Mouse (Mus musculus) stomach, embryonic 15.5 days (tissue): ENCODE data around the gene Hook2. TPM values are rescaled to one million over a fixed set of nuclear protein-coding genes. Genes with fewer than 3 reads are reported as not detected.

Source experiments
- ATAC-seq: fragments of 200-750 bp; cut with Nextera tagmentation; 2 replicates; pipeline ENCODE4 v1.8.0; 2017; ENCODE audit warnings: low read depth, moderate number of reproducible peaks, moderate TSS enrichment; ENCODE audit not compliant: insufficient read depth, low FRiP score
- H3K27ac ChIP-seq: fragments of 300-500 bp; sonication (generic); 2 replicates; pipeline ENCODE4 v1.5.1; 2015; ENCODE audit warnings: mild to moderate bottlenecking, inconsistent platforms
- H3K27me3 ChIP-seq: fragments of 300-500 bp; sonication (generic); replicated peaks from 2 replicates; pipeline ENCODE4 v1.6.1; 2015; ENCODE audit warnings: inconsistent platforms
- H3K36me3 ChIP-seq: fragments of 300-500 bp; sonication (generic); 2 replicates; pipeline ENCODE4 v1.6.1; 2015; ENCODE audit warnings: inconsistent platforms
- H3K4me1 ChIP-seq: fragments of 300-500 bp; sonication (generic); 2 replicates; pipeline ENCODE4 v1.6.1; 2015; ENCODE audit warnings: inconsistent platforms
- H3K4me2 ChIP-seq: fragments of 300-500 bp; sonication (generic); 2 replicates; pipeline ENCODE4 v1.6.1; 2015; ENCODE audit warnings: mild to moderate bottlenecking, inconsistent platforms
- H3K4me3 ChIP-seq: fragments of 300-500 bp; sonication (generic); replicated peaks from 2 replicates; pipeline ENCODE4 v1.5.1; 2015; ENCODE audit warnings: inconsistent platforms
- H3K9ac ChIP-seq: fragments of 300-500 bp; sonication (generic); 2 replicates; pipeline ENCODE4 v1.6.1; 2015; ENCODE audit warnings: inconsistent platforms
- H3K9me3 ChIP-seq: fragments of 300-500 bp; sonication (generic); 2 replicates; pipeline ENCODE4 v1.6.1; 2016; ENCODE audit warnings: inconsistent platforms
- WGBS: fragments of 180-500 bp; shearing (Covaris S2); methylation state at CpG from one replicate; pipeline ENCODE4 v1.1.7; 2015; 5-methylcytosine and 5-hydroxymethylcytosine counted together
- polyA plus RNA-seq: library from polyadenylated mRNA; unstranded; fragments of >200 nt; fragmentation: Nextera tagmentation; extraction: Ambion mirVana; gene quantifications from 2 replicates; pipeline ENCODE4 v1.2.1, GENCODE M21; 2015

The Hook2 gene
- polyA plus RNA-seq, 1 experiment from 2014 or later = 46.3 TPM

DNA sequence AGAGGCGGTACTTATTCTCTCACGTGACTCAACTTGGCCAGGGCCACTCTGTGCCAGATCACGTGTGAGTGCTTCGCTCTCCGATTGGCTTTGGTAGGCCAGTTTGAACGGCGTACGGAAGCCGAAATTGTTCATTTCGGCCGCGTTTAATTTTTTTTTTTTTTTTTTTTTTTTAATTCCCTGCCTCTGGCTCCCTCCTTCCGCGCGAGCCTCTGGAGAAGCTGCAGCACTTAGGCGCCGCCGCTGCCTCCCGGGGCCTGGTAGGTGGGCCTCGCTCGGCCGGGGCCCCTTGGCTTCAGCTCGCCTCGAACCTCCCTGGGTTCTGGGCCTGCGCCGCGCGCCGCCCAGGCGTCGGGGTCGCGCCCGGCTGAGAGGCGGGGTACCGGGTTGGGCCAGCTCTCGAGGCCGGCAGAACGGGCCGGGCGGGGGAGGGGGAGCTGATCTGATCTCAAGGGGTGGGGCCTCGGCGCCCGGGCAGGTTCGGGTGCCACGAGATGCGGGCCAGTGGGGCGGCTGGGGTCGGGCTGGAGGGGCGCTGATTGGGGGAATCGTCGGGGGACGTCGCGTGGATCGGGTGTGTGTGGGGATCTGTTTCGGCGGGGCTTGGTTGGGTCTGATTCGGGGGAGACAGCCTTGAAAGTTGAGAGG, 46.4 kb downstream of the Hook2 start, which contains the start of gene Tnpo2:
Gene Tnpo2, plus strand, starts transcription at position 198 of the 648 bp plus-strand sequence.
- H3K27me3 ChIP-seq = no peaks in the 10 kb centered on the region
- H3K27ac ChIP-seq = peak within 1 kb of the TSS; percentile 100
- WGBS = 1% methylated on average over 59 of the region's 59 CpGs
- no peaks in the 10 kb centered on the region for H3K9me3 ChIP-seq
- ATAC-seq = peak; percentile 91
- H3K9ac ChIP-seq = peak within 1 kb of the TSS; percentile 87
- H3K4me2 ChIP-seq = peak within 1 kb of the TSS; percentile 84
- peaks cover 23% of the 10 kb centered on the region for H3K4me1 ChIP-seq
- H3K36me3 ChIP-seq = peaks cover 30% of the 10 kb centered on the region
- H3K4me3 ChIP-seq = peak within 1 kb of the TSS; percentile 77

DNA sequence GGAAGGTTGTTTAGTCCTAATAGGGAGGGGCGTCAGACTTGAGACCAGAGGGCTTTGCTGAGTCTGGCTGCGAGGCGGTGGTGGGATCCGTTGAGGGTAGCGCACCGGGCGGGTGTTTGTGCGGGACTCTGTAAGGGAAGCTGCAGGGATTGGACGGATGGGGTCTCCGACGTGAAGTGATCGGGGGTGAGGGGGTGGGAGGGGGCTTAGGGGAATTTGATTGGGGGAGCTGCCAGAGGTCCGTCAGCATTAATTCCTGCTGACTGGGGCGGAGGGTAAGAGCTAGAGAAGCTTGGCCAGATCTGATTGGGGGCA, 46.9 kb downstream of the Hook2 start:
- no peaks in the 10 kb centered on the region for H3K9me3 ChIP-seq
- WGBS = 0% methylated on average over 14 of the region's 14 CpGs
- ATAC-seq = peak; percentile 15
- peak overlapping the region; percentile 87 for H3K9ac ChIP-seq
- H3K4me2 ChIP-seq = peak overlapping the region; percentile 79
- peak overlapping the region; percentile 100 for H3K27ac ChIP-seq
- peaks cover 23% of the 10 kb centered on the region for H3K4me1 ChIP-seq
- peak overlapping the region; percentile 77 for H3K4me3 ChIP-seq
- no peaks in the 10 kb centered on the region for H3K27me3 ChIP-seq
- H3K36me3 ChIP-seq = peaks cover 26% of the 10 kb centered on the region

GRCm38 (mm10) chr8:85037681-85038531, 47.5 kb downstream of the Hook2 start:
- H3K27me3 ChIP-seq = no peaks in the 10 kb centered on the region
- peak overlapping the region; percentile 79 for H3K4me2 ChIP-seq
- H3K9me3 ChIP-seq = no peaks in the 10 kb centered on the region
- WGBS = under 1% methylated on average over 51 of the region's 57 CpGs
- peak; percentile 9; the same call in 1 of the 2 replicates for ATAC-seq
- peak overlapping the region; percentile 87 for H3K9ac ChIP-seq
- H3K36me3 ChIP-seq = peaks cover 21% of the 10 kb centered on the region
- H3K27ac ChIP-seq = peak overlapping the region; percentile 100
- peak overlapping the region; percentile 77 for H3K4me3 ChIP-seq
- H3K4me1 ChIP-seq = peaks cover 23% of the 10 kb centered on the region

DNA sequence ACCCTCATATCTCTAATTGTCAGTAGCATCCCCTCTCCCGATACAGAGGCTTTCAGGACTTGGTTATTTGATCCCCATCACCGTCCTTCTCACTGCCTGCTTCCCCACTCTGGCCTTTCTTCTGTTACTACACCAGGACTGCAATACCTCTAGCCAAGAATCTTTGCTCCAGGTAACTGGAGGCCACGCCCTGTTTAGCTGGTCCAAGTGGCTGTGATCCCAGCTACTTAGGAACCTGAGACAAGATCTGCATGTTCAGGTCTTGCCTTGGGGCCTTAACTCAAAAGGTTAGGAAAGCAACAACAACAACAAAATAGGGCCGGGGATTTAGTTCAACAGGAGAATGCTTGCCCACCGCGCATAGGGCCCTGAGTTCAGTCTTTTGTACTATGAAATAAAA, 53.2 kb downstream of the Hook2 start:
- H3K4me3 ChIP-seq = no peak overlapping the region
- ATAC-seq = no peak
- no peak overlapping the region for H3K9ac ChIP-seq
- H3K9me3 ChIP-seq = no peaks in the 10 kb centered on the region
- peaks cover 13% of the 10 kb centered on the region; the same call in 1 of the 2 replicates for H3K4me1 ChIP-seq
- H3K36me3 ChIP-seq = peaks cover 75% of the 10 kb centered on the region
- no peaks in the 10 kb centered on the region for H3K27me3 ChIP-seq
- 88% methylated on average over 6 of the region's 6 CpGs for WGBS
- no peak overlapping the region for H3K4me2 ChIP-seq
- H3K27ac ChIP-seq = no peak overlapping the region

Other genes starting within 250 kb of the Hook2 start
- gene Nfix, start 190.3 kb upstream of the Hook2 start, polyA plus RNA-seq = 28.7 and 29.3 TPM in 2 replicates
- gene Dand5, start 167.8 kb upstream of the Hook2 start, polyA plus RNA-seq = 6.3 and 6.9 TPM in 2 replicates
- 52.7 and 54.5 TPM in 2 replicates for gene Gadd45gip1, start 159.1 kb upstream of the Hook2 start, polyA plus RNA-seq
- gene Rad23a, start 149.9 kb upstream of the Hook2 start, polyA plus RNA-seq = 115 and 130 TPM in 2 replicates
- gene Calr, start 143.7 kb upstream of the Hook2 start, polyA plus RNA-seq = 938 and 1,051 TPM in 2 replicates
- gene Farsa, start 133.6 kb upstream of the Hook2 start, polyA plus RNA-seq = 89.5 and 90.1 TPM in 2 replicates
- 56.1 and 63.7 TPM in 2 replicates for gene Syce2, start 118.5 kb upstream of the Hook2 start, polyA plus RNA-seq
- 42.6 and 45.9 TPM in 2 replicates for gene Gcdh, start 96.7 kb upstream of the Hook2 start, polyA plus RNA-seq
- 14.8 and 39.3 TPM in 2 replicates for gene Klf1, start 88.7 kb upstream of the Hook2 start, polyA plus RNA-seq
- gene Dnase2a, start 82.0 kb upstream of the Hook2 start, polyA plus RNA-seq = 12.3 and 14.2 TPM in 2 replicates
- 1.9 and 2.2 TPM in 2 replicates for gene Mast1, start 53.2 kb upstream of the Hook2 start, polyA plus RNA-seq
- 0.28 and 0.64 TPM in 2 replicates for gene Rtbdn, start 43.6 kb upstream of the Hook2 start, polyA plus RNA-seq
- not detected in 2 replicates for gene Gm49661, start 21.2 kb upstream of the Hook2 start, polyA plus RNA-seq
- 637 and 677 TPM in 2 replicates for gene Prdx2, start 21.0 kb upstream of the Hook2 start, polyA plus RNA-seq
- gene Rnaseh2a, start 20.8 kb upstream of the Hook2 start, polyA plus RNA-seq = 112 and 113 TPM in 2 replicates
- 33.4 and 49.6 TPM in 2 replicates for gene Junb, start 11.9 kb upstream of the Hook2 start, polyA plus RNA-seq
- 0.23 and 0.49 TPM in 2 replicates for gene Best2, start 23.9 kb downstream of the Hook2 start, polyA plus RNA-seq
- gene Asna1, start 34.7 kb downstream of the Hook2 start, polyA plus RNA-seq = 108 and 115 TPM in 2 replicates
- gene Trir, start 36.2 kb downstream of the Hook2 start, polyA plus RNA-seq = 104 and 132 TPM in 2 replicates
- gene Tnpo2, start 46.3 kb downstream of the Hook2 start, polyA plus RNA-seq = 26.9 and 31.9 TPM in 2 replicates
- gene Fbxw9, start 69.5 kb downstream of the Hook2 start, polyA plus RNA-seq = 29.0 and 29.4 TPM in 2 replicates
- 0.70 and 0.86 TPM in 2 replicates for gene Gm5741, start 77.4 kb downstream of the Hook2 start, polyA plus RNA-seq
- gene Dhps, start 81.2 kb downstream of the Hook2 start, polyA plus RNA-seq = 50.6 and 60.0 TPM in 2 replicates
- gene Wdr83os, start 90.1 kb downstream of the Hook2 start, polyA plus RNA-seq = 131 and 142 TPM in 2 replicates
- 40.6 and 41.1 TPM in 2 replicates for gene Wdr83, start 90.7 kb downstream of the Hook2 start, polyA plus RNA-seq
- gene Man2b1, start 92.7 kb downstream of the Hook2 start, polyA plus RNA-seq = 45.1 and 55.7 TPM in 2 replicates
- gene Zfp791, start 132.5 kb downstream of the Hook2 start, polyA plus RNA-seq = 2.6 and 2.7 TPM in 2 replicates
- not detected in 2 replicates for gene Cks1brt, start 161.3 kb downstream of the Hook2 start, polyA plus RNA-seq
- gene Olfr371, start 235.4 kb downstream of the Hook2 start, polyA plus RNA-seq = not detected in 2 replicates